Mouse (Mus musculus) CH12.LX (cell line): ENCODE measurements around the gene Pam.

Source experiments
- CHD1 ChIP-seq: IDR thresholded peaks from 2 replicates; pipeline ENCODE4 v1.6.1; 2012; ENCODE audit warnings: low read depth, low read length, improper control_type of control experiment, inconsistent platforms
- CTCF ChIP-seq, 2 experiments: IDR thresholded peaks in 1 of 2; conservative IDR thresholded peaks in 1 of 2; 2 replicates each; pipeline ENCODE4 v1.5.1; 2011 to 2012; ENCODE audit warnings: low read depth in 2 of 2, low read length in 2 of 2, improper control_type of control experiment in 1 of 2, inconsistent platforms in 1 of 2, mild to moderate bottlenecking in 1 of 2, moderate library complexity in 1 of 2
- NRF1 ChIP-seq: IDR thresholded peaks from 2 replicates; pipeline ENCODE4 v1.6.1; 2014; ENCODE audit warnings: low read depth, mild to moderate bottlenecking, inconsistent platforms, low read length, improper control_type of control experiment, moderate library complexity
- POLR2A ChIP-seq: IDR thresholded peaks from 2 replicates; pipeline ENCODE4 v1.6.1; 2011; ENCODE audit warnings: low read depth, mild to moderate bottlenecking, improper control_type of control experiment, low read length
- RCOR1 ChIP-seq: conservative IDR thresholded peaks from 2 replicates; pipeline ENCODE4 v1.6.1; 2012; ENCODE audit warnings: low read depth, mild to moderate bottlenecking, inconsistent platforms, low read length, improper control_type of control experiment
- TCF12 ChIP-seq: IDR thresholded peaks from 2 replicates; pipeline ENCODE4 v1.6.1; 2014; ENCODE audit warnings: low read depth, mild to moderate bottlenecking, inconsistent platforms, low read length, improper control_type of control experiment
- ZNF384 ChIP-seq: IDR thresholded peaks from 2 replicates; pipeline ENCODE4 v1.6.1; 2012; ENCODE audit warnings: low read depth, low read length, improper control_type of control experiment, inconsistent platforms

- TF ChIP-seq ZNF384 (no peak), POLR2A (no peak), TCF12 (no peak), CHD1 (no peak), NRF1 (no peak), CTCF (conservative IDR thresholded peaks at IDR 0.05 in 1 of 2, IDR thresholded peaks at IDR 0.05 in 1 of 2; ENCODE audit: low read depth in 2 of 2, low read length in 2 of 2) (no peak), RCOR1 (no peak)
Measured at GRCm38 (mm10) chr1:98053447-98053846, 42.0 kb downstream of the Pam start.
